Mouse (Mus musculus) neural tube, embryonic 15.5 days (tissue): ENCODE results near the gene Rsph14. TPM values are rescaled to one million over a fixed set of nuclear protein-coding genes. Genes with fewer than 3 reads are reported as not detected.
A peak's percentile ranks its signal among the peaks of the same experiment; 100 is the strongest.

ENCODE experiments used
- ATAC-seq: fragments of 200-750 bp; cut with Nextera tagmentation; 2 replicates; pipeline ENCODE4 v1.8.0; 2017; ENCODE audit warnings: mild to moderate bottlenecking, moderate TSS enrichment, moderate library complexity; ENCODE audit not compliant: low FRiP score
- H3K27ac ChIP-seq: fragments of 300-500 bp; sonication (generic); replicated peaks from 2 replicates; pipeline ENCODE4 v1.5.1; 2015; ENCODE audit warnings: mild to moderate bottlenecking, inconsistent platforms
- H3K27me3 ChIP-seq: fragments of 300-500 bp; sonication (generic); replicated peaks from 2 replicates; pipeline ENCODE4 v1.6.1; 2015; ENCODE audit warnings: inconsistent platforms
- H3K36me3 ChIP-seq: fragments of 300-500 bp; sonication (generic); 2 replicates; pipeline ENCODE4 v1.6.1; 2015; ENCODE audit warnings: inconsistent platforms
- H3K4me1 ChIP-seq: fragments of 300-500 bp; sonication (generic); 2 replicates; pipeline ENCODE4 v1.6.1; 2015; ENCODE audit warnings: inconsistent platforms
- H3K4me2 ChIP-seq: fragments of 300-500 bp; sonication (generic); 2 replicates; pipeline ENCODE4 v1.6.1; 2015; ENCODE audit warnings: inconsistent platforms, mild to moderate bottlenecking, moderate library complexity
- H3K4me3 ChIP-seq: fragments of 300-500 bp; sonication (generic); replicated peaks from 2 replicates; pipeline ENCODE4 v1.5.1; 2015; ENCODE audit warnings: mild to moderate bottlenecking, inconsistent platforms
- H3K9ac ChIP-seq: fragments of 300-500 bp; sonication (generic); replicated peaks from 2 replicates; pipeline ENCODE4 v1.6.1; 2015; ENCODE audit warnings: mild to moderate bottlenecking, inconsistent platforms
- H3K9me3 ChIP-seq: fragments of 300-500 bp; sonication (generic); replicated peaks from 2 replicates; pipeline ENCODE4 v1.6.1; 2016; ENCODE audit warnings: inconsistent platforms
- WGBS: fragments of 180-500 bp; shearing (Covaris S2); methylation state at CpG from one replicate; pipeline ENCODE4 v1.1.7; 2015; ENCODE audit warnings: mixed read lengths; 5-methylcytosine and 5-hydroxymethylcytosine counted together
- polyA plus RNA-seq: library from polyadenylated mRNA; unstranded; fragments of >200 nt; fragmentation: Nextera tagmentation; extraction: Ambion mirVana; gene quantifications from 2 replicates; pipeline ENCODE4 v1.2.1, GENCODE M21; 2015

The Rsph14 gene
- polyA plus RNA-seq, 1 experiment from 2014 or later = 0.58 TPM

DNA sequence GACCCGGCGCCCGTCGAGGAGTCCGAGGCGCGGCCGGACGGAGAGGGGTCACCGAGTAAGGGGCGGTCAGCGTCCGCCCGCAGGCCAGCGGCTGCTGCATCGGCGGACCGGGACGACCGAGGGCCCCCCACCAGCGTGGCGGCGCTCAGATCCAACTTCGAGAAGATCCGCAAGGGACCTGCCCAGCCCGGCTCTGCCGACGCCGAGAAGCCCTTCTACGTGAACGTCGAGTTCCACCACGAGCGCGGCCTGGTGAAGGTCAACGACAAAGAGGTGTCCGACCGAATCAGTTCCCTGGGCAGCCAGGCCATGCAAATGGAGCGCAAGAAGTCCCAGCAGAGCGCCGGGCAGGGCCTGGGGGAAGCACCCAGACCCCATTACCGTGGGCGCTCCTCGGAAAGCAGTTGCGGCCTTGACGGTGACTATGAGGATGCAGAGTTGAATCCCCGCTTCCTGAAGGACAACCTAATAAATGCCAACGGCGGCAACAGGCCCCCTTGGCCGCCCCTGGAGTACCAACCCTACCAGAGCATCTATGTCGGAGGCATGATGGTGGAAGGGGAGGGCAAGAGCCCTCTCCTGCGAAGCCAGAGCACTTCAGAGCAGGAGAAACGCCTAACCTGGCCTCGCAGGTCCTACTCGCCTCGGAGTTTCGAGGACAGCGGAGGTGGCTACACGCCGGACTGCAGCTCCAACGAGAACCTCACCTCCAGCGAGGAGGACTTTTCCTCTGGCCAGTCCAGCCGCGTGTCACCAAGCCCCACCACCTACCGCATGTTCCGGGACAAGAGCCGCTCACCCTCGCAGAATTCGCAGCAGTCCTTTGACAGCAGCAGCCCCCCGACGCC, 29.2 kb upstream of the Rsph14 start:
- Histone ChIP-seq H3K27ac (peak overlapping the region; percentile 96), H3K4me3 (peak overlapping the region; percentile 75), H3K9me3 (no peaks in the 10 kb centered on the region), H3K27me3 (no peaks in the 10 kb centered on the region), H3K9ac (peak overlapping the region; percentile 72), H3K36me3 (no peaks in the 10 kb centered on the region), H3K4me1 (peaks cover 74% of the 10 kb centered on the region), H3K4me2 (peak overlapping the region; percentile 94)
- 1% methylated on average over 71 of the region's 71 CpGs for WGBS
- no peak for ATAC-seq

DNA sequence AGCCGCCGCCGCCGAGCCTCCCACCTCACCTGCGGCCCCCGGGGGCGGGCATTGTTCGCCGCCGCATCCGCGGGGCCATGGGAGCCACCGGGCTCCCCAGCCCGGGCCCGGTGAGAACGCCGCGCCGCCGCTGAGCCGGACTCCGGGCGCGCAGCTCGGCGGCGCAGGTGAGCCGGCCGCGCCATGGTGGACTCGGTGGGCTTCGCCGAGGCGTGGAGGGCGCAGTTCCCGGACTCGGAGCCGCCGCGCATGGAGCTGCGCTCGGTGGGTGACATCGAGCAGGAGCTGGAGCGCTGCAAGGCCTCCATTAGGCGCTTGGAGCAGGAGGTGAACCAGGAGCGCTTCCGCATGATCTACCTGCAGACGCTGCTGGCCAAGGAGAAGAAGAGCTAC, 28.5 kb upstream of the Rsph14 start:
- under 1% methylated on average over 32 of the region's 48 CpGs for WGBS
- H3K4me3 ChIP-seq = peak overlapping the region; percentile 75

DNA sequence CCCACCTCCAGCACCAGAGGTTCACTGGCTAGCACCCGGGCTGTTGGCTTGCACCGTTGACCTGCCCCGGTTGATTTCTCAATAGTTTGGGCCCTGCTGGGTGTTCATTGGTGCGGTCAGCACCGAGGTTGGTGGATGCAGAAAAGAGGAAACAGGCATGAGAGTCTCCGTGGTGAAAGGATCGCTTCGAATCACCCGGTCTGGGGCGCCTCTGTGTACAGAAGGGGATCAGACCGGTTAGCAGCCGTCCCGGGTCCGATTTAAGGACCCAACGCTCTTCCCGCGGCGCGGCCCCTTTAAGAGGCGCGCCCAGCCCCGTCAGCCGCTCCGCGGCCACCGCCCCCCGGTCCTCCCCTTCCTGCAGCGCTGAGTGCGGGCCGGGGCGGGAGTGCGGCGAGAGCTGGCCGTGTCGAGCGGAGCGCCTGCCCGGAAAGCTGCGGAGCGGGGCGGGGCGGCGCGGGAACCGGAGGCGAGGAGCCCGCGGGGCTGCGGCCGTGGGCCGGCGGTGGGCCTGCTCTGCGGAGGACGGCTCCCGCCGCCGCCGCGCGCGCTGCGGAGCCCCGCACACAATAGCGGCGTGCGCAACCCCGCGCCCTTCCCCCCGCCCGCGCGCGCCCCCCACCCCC, 27.9 kb upstream of the Rsph14 start, which contains the start of gene Bcr:
Gene Bcr (plus strand): TSS at position 376 of the 626 bp plus-strand sequence.
- peak within 1 kb of the TSS; percentile 96 for H3K27ac ChIP-seq
- WGBS = 0% methylated on average over 46 of the region's 73 CpGs
- peaks cover 72% of the 10 kb centered on the region for H3K4me1 ChIP-seq
- H3K4me3 ChIP-seq = peak within 1 kb of the TSS; percentile 75
- no peaks in the 10 kb centered on the region for H3K36me3 ChIP-seq
- no peaks in the 10 kb centered on the region for H3K9me3 ChIP-seq
- H3K9ac ChIP-seq = peak within 1 kb of the TSS; percentile 72
- H3K27me3 ChIP-seq = no peaks in the 10 kb centered on the region
- ATAC-seq = peak; percentile 90
- peak within 1 kb of the TSS; percentile 94 for H3K4me2 ChIP-seq

More for the DNA sequence above, 28.5 kb upstream of the Rsph14 start:
- H3K36me3 ChIP-seq = no peaks in the 10 kb centered on the region
- no peaks in the 10 kb centered on the region for H3K9me3 ChIP-seq
- H3K9ac ChIP-seq = peak overlapping the region; percentile 72
- H3K27me3 ChIP-seq = no peaks in the 10 kb centered on the region
- ATAC-seq = peak; percentile 39
- H3K4me1 ChIP-seq = peaks cover 76% of the 10 kb centered on the region
- peak overlapping the region; percentile 96 for H3K27ac ChIP-seq
- peak overlapping the region; percentile 94 for H3K4me2 ChIP-seq

- Histone ChIP-seq H3K4me2 (peak overlapping the region; percentile 94), H3K36me3 (no peaks in the 10 kb centered on the region), H3K27ac (peak overlapping the region; percentile 15; the same call in 1 of the 2 replicates), H3K27me3 (no peaks in the 10 kb centered on the region), H3K9ac (no peak overlapping the region), H3K4me1 (peaks cover 62% of the 10 kb centered on the region), H3K4me3 (peak overlapping the region; percentile 75), H3K9me3 (no peaks in the 10 kb centered on the region)
- WGBS = under 1% methylated on average over 11 of the region's 11 CpGs
- ATAC-seq = peak; percentile 30; the same call in 1 of the 2 replicates
Measured at GRCm38 (mm10) chr10:75059396-75059795, 27.0 kb upstream of the Rsph14 start.

- 17% methylated on average over 9 of the region's 9 CpGs for WGBS
- ATAC-seq = no peak
- H3K36me3 ChIP-seq = no peaks in the 10 kb centered on the region
- H3K4me2 ChIP-seq = peak overlapping the region; percentile 94; the same call in 1 of the 2 replicates
- no peaks in the 10 kb centered on the region for H3K9me3 ChIP-seq
- no peak overlapping the region for H3K4me3 ChIP-seq
- H3K9ac ChIP-seq = 0 out of 2 replicates have a peak overlapping the region, but pooled peaks have one; percentile 10
- peaks cover 60% of the 10 kb centered on the region for H3K4me1 ChIP-seq
- H3K27me3 ChIP-seq = no peaks in the 10 kb centered on the region
- no peak overlapping the region for H3K27ac ChIP-seq
Measured at GRCm38 (mm10) chr10:75058761-75059395, 26.5 kb upstream of the Rsph14 start.

GRCm38 (mm10) chr10:75058336-75058735, 25.9 kb upstream of the Rsph14 start:
- Histone ChIP-seq H3K27ac (no peak overlapping the region), H3K4me2 (no peak overlapping the region), H3K4me1 (peaks cover 55% of the 10 kb centered on the region), H3K4me3 (no peak overlapping the region), H3K9ac (0 out of 2 replicates have a peak overlapping the region, but pooled peaks have one; percentile 10), H3K36me3 (no peaks in the 10 kb centered on the region), H3K27me3 (no peaks in the 10 kb centered on the region), H3K9me3 (no peaks in the 10 kb centered on the region)
- WGBS = 85% methylated on average over 8 of the region's 8 CpGs
- ATAC-seq = no peak

DNA sequence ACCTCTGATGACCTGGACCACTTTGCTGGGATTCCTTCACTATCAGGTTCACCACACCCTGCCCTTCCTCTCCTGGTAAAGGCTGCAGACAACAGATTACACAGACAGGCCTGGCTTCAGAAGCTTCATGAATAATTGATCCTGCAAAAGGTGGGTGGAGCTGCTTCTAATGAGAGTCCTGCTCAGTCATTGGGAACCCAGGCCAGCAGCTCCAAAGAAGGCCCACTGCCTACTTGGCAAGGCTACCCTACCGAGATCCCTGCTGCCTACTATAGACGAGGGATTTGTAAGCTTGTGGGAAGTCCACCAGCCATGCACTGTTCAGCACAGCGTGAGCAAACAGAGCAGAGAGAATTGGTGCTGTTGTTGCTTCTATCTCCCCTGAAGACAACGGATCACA, 23.9 kb upstream of the Rsph14 start:
- no peak for ATAC-seq
- H3K27ac ChIP-seq = peak overlapping the region; percentile 41
- H3K9ac ChIP-seq = no peak overlapping the region
- H3K36me3 ChIP-seq = no peaks in the 10 kb centered on the region
- H3K4me3 ChIP-seq = no peak overlapping the region
- no peaks in the 10 kb centered on the region for H3K27me3 ChIP-seq
- H3K9me3 ChIP-seq = no peaks in the 10 kb centered on the region
- 9% methylated on average over 4 of the region's 4 CpGs for WGBS
- no peak overlapping the region for H3K4me2 ChIP-seq
- H3K4me1 ChIP-seq = peaks cover 34% of the 10 kb centered on the region

DNA sequence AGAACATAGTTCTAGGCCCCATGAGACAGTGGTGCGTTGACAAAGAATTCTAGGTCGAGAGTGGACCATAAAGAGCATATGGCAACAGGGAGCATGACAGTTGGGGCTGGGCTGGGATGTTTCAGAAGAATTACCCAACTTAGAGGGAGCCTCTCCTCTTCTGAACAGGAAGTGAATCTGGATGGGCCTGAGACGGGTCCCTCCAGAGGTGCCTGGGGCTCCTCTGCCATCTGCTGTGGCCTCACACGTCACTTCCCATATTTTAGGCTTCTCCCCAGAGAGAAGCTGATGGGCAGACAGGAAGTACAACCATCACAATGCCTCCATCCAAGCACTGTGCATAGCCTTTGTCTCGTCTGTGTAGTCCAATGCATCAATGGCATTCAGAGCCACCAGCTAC, 23.3 kb upstream of the Rsph14 start:
- Histone ChIP-seq H3K4me3 (no peak overlapping the region), H3K4me2 (no peak overlapping the region), H3K27me3 (no peaks in the 10 kb centered on the region), H3K27ac (peak overlapping the region; percentile 41; the same call in 1 of the 2 replicates), H3K36me3 (no peaks in the 10 kb centered on the region), H3K4me1 (peaks cover 32% of the 10 kb centered on the region), H3K9ac (no peak overlapping the region), H3K9me3 (no peaks in the 10 kb centered on the region)
- no peak for ATAC-seq
- WGBS = 53% methylated on average over 5 of the region's 5 CpGs

DNA sequence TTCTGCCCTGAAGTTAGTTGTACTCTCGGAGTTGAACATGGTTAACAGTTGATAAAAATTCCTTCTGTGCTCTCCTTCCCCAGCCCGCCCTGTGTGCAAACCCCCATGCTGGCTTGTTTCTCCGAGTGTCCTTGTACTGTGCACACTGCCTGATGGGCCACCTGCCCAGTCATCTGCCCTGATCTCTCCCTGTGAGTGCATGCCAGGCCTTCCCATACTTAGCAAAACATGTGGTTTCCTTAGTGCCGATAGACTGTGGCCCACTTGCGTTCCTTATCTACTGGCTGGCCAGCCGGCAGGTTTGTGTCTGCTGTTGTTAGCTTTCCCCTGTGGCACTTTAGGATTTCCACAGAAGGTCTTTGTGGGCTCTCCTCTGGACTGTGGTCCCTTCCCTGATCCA, 21.7 kb upstream of the Rsph14 start:
- WGBS = 74% methylated on average over 6 of the region's 6 CpGs
- H3K9me3 ChIP-seq = no peaks in the 10 kb centered on the region
- H3K4me1 ChIP-seq = peaks cover 23% of the 10 kb centered on the region
- no peaks in the 10 kb centered on the region for H3K27me3 ChIP-seq
- H3K9ac ChIP-seq = no peak overlapping the region
- H3K27ac ChIP-seq = no peak overlapping the region
- no peaks in the 10 kb centered on the region for H3K36me3 ChIP-seq
- ATAC-seq = no peak
- H3K4me3 ChIP-seq = no peak overlapping the region
- H3K4me2 ChIP-seq = no peak overlapping the region

DNA sequence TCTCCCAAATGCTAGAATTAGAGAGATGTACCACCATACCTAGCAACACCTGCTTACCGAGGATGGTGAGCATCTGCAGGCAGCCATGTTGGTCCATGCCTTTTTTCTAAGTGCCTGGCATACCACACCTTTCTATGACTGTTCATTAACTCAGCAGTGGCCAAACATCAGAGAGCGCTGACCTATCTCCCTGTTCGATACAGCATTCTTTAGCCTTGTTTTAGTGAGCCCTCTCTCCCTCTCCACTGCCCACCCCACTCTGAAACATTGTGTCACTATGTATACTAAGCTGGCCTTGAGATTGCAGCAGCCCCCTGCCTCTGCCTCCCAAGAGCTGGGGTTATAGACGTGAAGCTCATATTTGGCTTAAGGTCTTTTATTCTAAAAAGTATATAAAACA, 21.3 kb upstream of the Rsph14 start:
- Histone ChIP-seq H3K36me3 (no peaks in the 10 kb centered on the region), H3K9ac (no peak overlapping the region), H3K4me2 (no peak overlapping the region), H3K4me1 (peaks cover 18% of the 10 kb centered on the region), H3K9me3 (no peaks in the 10 kb centered on the region), H3K4me3 (no peak overlapping the region), H3K27me3 (no peaks in the 10 kb centered on the region), H3K27ac (no peak overlapping the region)
- WGBS = 92% methylated on average over 4 of the region's 4 CpGs
- ATAC-seq = no peak

DNA sequence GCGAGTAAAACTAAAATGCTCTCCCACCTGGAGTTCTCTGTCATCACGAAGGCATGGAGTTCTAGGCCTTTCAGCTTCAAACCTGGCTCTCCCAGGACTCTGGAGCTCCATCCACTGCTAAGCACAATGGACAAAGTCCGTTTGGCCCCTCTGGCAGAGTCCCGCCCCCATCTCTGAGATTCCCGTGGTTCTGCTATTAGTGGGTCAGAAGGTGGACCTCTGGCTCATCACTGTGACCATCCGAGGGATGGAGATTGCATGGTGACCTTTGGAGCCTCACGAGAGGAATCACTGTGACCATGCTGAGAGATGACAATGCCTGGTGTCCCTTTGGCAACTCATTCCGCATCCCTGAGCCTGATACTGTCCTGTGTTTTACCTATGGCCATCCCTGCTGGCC, 20.5 kb upstream of the Rsph14 start:
- Histone ChIP-seq H3K9ac (no peak overlapping the region), H3K36me3 (no peaks in the 10 kb centered on the region), H3K9me3 (no peaks in the 10 kb centered on the region), H3K4me3 (no peak overlapping the region), H3K27ac (no peak overlapping the region), H3K4me1 (peaks cover 17% of the 10 kb centered on the region), H3K4me2 (no peak overlapping the region), H3K27me3 (no peaks in the 10 kb centered on the region)
- 82% methylated on average over 8 of the region's 8 CpGs for WGBS
- no peak for ATAC-seq
